Mouse (Mus musculus) heart, embryonic 14.5 days (tissue): ENCODE measurements at regions not wholly inside any gene's neighbourhood (a gene's known extent, or its start where the extent isn't known, plus 50 kb on each side); places are given as distances from the start of the nearest gene placed in this dataset.

Source experiments
- ATAC-seq: fragments of 200-750 bp; cut with Nextera tagmentation; 2 replicates; pipeline ENCODE4 v1.8.0; 2017; ENCODE audit warnings: low read depth, moderate TSS enrichment; ENCODE audit not compliant: insufficient number of reproducible peaks, insufficient read depth, low FRiP score
- H3K27ac ChIP-seq, 2 experiments: fragments of 200-500 bp in 1 of 2; fragments of 300-500 bp in 1 of 2; sonication (generic) in 1 of 2; replicated peaks in 1 of 2; 2 replicates each; pipeline ENCODE4 v1.5.1; 2012 to 2014; ENCODE audit warnings: low read depth in 2 of 2, low read length in 2 of 2, control low read depth in 1 of 2, mild to moderate bottlenecking in 1 of 2, mixed read lengths in 1 of 2; ENCODE audit not compliant: control insufficient read depth in 1 of 2, insufficient read depth in 1 of 2
- H3K27me3 ChIP-seq: fragments of 300-500 bp; sonication (generic); 2 replicates; pipeline ENCODE4 v1.6.1; 2014; ENCODE audit warnings: mild to moderate bottlenecking, low read length, control low read depth; ENCODE audit not compliant: control insufficient read depth, insufficient read depth
- H3K36me3 ChIP-seq: fragments of 300-500 bp; sonication (generic); 2 replicates; pipeline ENCODE4 v1.6.1; 2014; ENCODE audit warnings: mild to moderate bottlenecking, control low read depth, low read length, mixed read lengths; ENCODE audit not compliant: control insufficient read depth, insufficient read depth
- H3K4me1 ChIP-seq, 2 experiments: fragments of 200-500 bp in 1 of 2; fragments of 300-500 bp in 1 of 2; sonication (generic) in 1 of 2; 2 replicates each; pipeline ENCODE4 v1.6.1; 2012 to 2014; ENCODE audit warnings: low read length in 2 of 2, control low read depth in 1 of 2, mixed read lengths in 1 of 2; ENCODE audit not compliant: control insufficient read depth in 2 of 2, insufficient read depth in 2 of 2
- H3K4me2 ChIP-seq: fragments of 300-500 bp; sonication (generic); 2 replicates; pipeline ENCODE4 v1.6.1; 2014; ENCODE audit warnings: mild to moderate bottlenecking, low read length
- H3K4me3 ChIP-seq, 2 experiments: fragments of 200-500 bp in 1 of 2; fragments of 300-500 bp in 1 of 2; sonication (generic) in 1 of 2; 2 replicates each; pipeline ENCODE4 v1.5.1; 2012 to 2014; ENCODE audit warnings: low read length in 2 of 2, mild to moderate bottlenecking in 2 of 2, control low read depth in 1 of 2, low read depth in 1 of 2, moderate library complexity in 1 of 2; ENCODE audit not compliant: control insufficient read depth in 1 of 2, insufficient read depth in 1 of 2
- H3K9ac ChIP-seq: fragments of 300-500 bp; sonication (generic); 2 replicates; pipeline ENCODE4 v1.6.1; 2014; ENCODE audit warnings: mild to moderate bottlenecking, low read length
- H3K9me3 ChIP-seq: fragments of 300-500 bp; sonication (generic); 2 replicates; pipeline ENCODE4 v1.6.1; 2016; ENCODE audit warnings: low read length, control low read depth; ENCODE audit not compliant: control insufficient read depth
- WGBS: fragments of 180-500 bp; shearing (Covaris S2); extraction: QIAGEN DNeasy Blood & Tissue Kit; methylation state at CpG from one replicate; pipeline ENCODE4 v1.1.7; 2014; 5-methylcytosine and 5-hydroxymethylcytosine counted together

GRCm38 (mm10) chr10:20891426-20891825 is 60.9 kb upstream of the Ahi1 start:
- Histone ChIP-seq H3K27ac (no peak overlapping the region), H3K36me3 (no peaks in the 10 kb centered on the region), H3K4me1 (peaks cover 0 to 4% of the 10 kb centered on the region in 2 experiments; a peak in 1 of 4 replicates), H3K4me2 (no peak overlapping the region), H3K9me3 (no peaks in the 10 kb centered on the region), H3K27me3 (no peaks in the 10 kb centered on the region), H3K4me3 (no peak overlapping the region), H3K9ac (no peak overlapping the region)
- ATAC-seq: no peak
- WGBS: 42% methylated on average over 6 of the region's 6 CpGs

- no peak overlapping the region for H3K4me2 ChIP-seq
- no peaks in the 10 kb centered on the region for H3K9me3 ChIP-seq
- no peak overlapping the region for H3K4me3 ChIP-seq
- no peak for ATAC-seq
- 82% methylated on average over 5 of the region's 5 CpGs for WGBS
- H3K27ac ChIP-seq: no peak overlapping the region
- peaks cover 3 to 7% of the 10 kb centered on the region in 2 experiments; a peak in 2 of 4 replicates for H3K4me1 ChIP-seq
- no peaks in the 10 kb centered on the region for H3K36me3 ChIP-seq
- no peak overlapping the region for H3K9ac ChIP-seq
- H3K27me3 ChIP-seq: no peaks in the 10 kb centered on the region
These were observed 68.7 kb upstream of the Ahi1 start for GRCm38 (mm10) chr10:20883618-20884017.

- no peaks in the 10 kb centered on the region for H3K36me3 ChIP-seq
- peaks cover 3 to 7% of the 10 kb centered on the region in 2 experiments; a peak in 2 of 4 replicates for H3K4me1 ChIP-seq
- H3K9me3 ChIP-seq: no peaks in the 10 kb centered on the region
- no peak overlapping the region for H3K9ac ChIP-seq
- WGBS: 89% methylated on average over 8 of the region's 8 CpGs
- no peak for ATAC-seq
- no peak overlapping the region for H3K4me2 ChIP-seq
- no peak overlapping the region for H3K4me3 ChIP-seq
- H3K27me3 ChIP-seq: no peaks in the 10 kb centered on the region
- H3K27ac ChIP-seq: no peak overlapping the region
These were observed 69.7 kb upstream of the Ahi1 start for GRCm38 (mm10) chr10:20882599-20882998.

- H3K9ac ChIP-seq: no peak overlapping the region
- H3K36me3 ChIP-seq: no peaks in the 10 kb centered on the region
- no peaks in the 10 kb centered on the region for H3K27me3 ChIP-seq
- H3K4me3 ChIP-seq: no peak overlapping the region
- H3K4me1 ChIP-seq: peaks cover 3 to 7% of the 10 kb centered on the region in 2 experiments; a peak in 2 of 4 replicates
- WGBS: 81% methylated on average over 4 of the region's 4 CpGs
- ATAC-seq: no peak
- no peaks in the 10 kb centered on the region for H3K9me3 ChIP-seq
- no peak overlapping the region for H3K27ac ChIP-seq
- no peak overlapping the region for H3K4me2 ChIP-seq
These were observed 72.1 kb upstream of the Ahi1 start for GRCm38 (mm10) chr10:20880251-20880650.

- Histone ChIP-seq H3K9me3 (no peaks in the 10 kb centered on the region), H3K27ac (no peak overlapping the region), H3K27me3 (no peaks in the 10 kb centered on the region), H3K9ac (no peak overlapping the region), H3K4me2 (peak overlapping the region; percentile 13; the same call in 1 of the 2 replicates), H3K4me1 (peaks cover 3 to 7% of the 10 kb centered on the region in 2 experiments; a peak in 2 of 4 replicates), H3K36me3 (no peaks in the 10 kb centered on the region), H3K4me3 (no peak overlapping the region)
- peak; percentile 54; the same call in 1 of the 2 replicates for ATAC-seq
- WGBS: 47% methylated on average over 8 of the region's 8 CpGs
These were observed 72.9 kb upstream of the Ahi1 start for GRCm38 (mm10) chr10:20879482-20879881.

- Histone ChIP-seq H3K9ac (no peak overlapping the region), H3K36me3 (no peaks in the 10 kb centered on the region), H3K4me3 (no peak overlapping the region), H3K4me1 (no peaks in the 10 kb centered on the region), H3K27ac (no peak overlapping the region), H3K9me3 (no peaks in the 10 kb centered on the region), H3K27me3 (no peaks in the 10 kb centered on the region), H3K4me2 (no peak overlapping the region)
- ATAC-seq: no peak
- 84% methylated on average over 12 of the region's 12 CpGs for WGBS
These were observed 85.3 kb upstream of the Ahi1 start for GRCm38 (mm10) chr10:20867076-20867475.

GRCm38 (mm10) chr10:20865031-20865430 is 87.3 kb upstream of the Ahi1 start:
- no peak overlapping the region for H3K4me2 ChIP-seq
- 72% methylated on average over 4 of the region's 4 CpGs for WGBS
- H3K27me3 ChIP-seq: no peaks in the 10 kb centered on the region
- ATAC-seq: no peak
- peaks cover 3% of the 10 kb centered on the region; the same call in 1 of the 2 replicates for H3K9me3 ChIP-seq
- no peak overlapping the region for H3K9ac ChIP-seq
- no peak overlapping the region for H3K4me3 ChIP-seq
- no peaks in the 10 kb centered on the region for H3K36me3 ChIP-seq
- H3K4me1 ChIP-seq: no peaks in the 10 kb centered on the region
- H3K27ac ChIP-seq: no peak overlapping the region

- Histone ChIP-seq H3K9ac (no peak overlapping the region), H3K27me3 (no peaks in the 10 kb centered on the region), H3K36me3 (no peaks in the 10 kb centered on the region), H3K27ac (no peak overlapping the region), H3K4me2 (no peak overlapping the region), H3K9me3 (peaks cover 3% of the 10 kb centered on the region; the same call in 1 of the 2 replicates), H3K4me1 (peaks cover 6 to 8% of the 10 kb centered on the region in 2 experiments; a peak in 3 of 4 replicates), H3K4me3 (no peak overlapping the region)
- ATAC-seq: no peak
- WGBS: 87% methylated on average over 4 of the region's 4 CpGs
These were observed 94.9 kb upstream of the Ahi1 start for GRCm38 (mm10) chr10:20857413-20857812.
